Mouse (Mus musculus) frontal cortex, adult 2 months (tissue): ENCODE measurements around the gene Prdm12. TPM values are rescaled to one million over a fixed set of nuclear protein-coding genes. Genes with fewer than 3 reads are reported as not detected.
"Not testable (repeated sequence)": the region's sequence is repeated elsewhere in the genome, so short reads cannot be mapped to it uniquely, and the experiment has no call there.

ENCODE experiments used
- DNase-seq, 2 experiments: peaks; one replicate each; pipeline ENCODE4 v3.0.0; 2022; ENCODE audit warnings: low spot score in 1 of 2; ENCODE audit errors: extremely low spot score in 1 of 2
- polyA plus RNA-seq: library from polyadenylated mRNA; depleted of rRNA; stranded (reverse); fragments of >200 nt; gene quantifications from 2 replicates; pipeline ENCODE4 v1.2.3, GENCODE M21; 2012

Prdm12 gene
- polyA plus RNA-seq, 1 experiment, result 0.46 TPM

- DNase-seq, result no peak
Measured at GRCm38 (mm10) chr2:31640609-31641507, 1.0 kb downstream of the Prdm12 start.

- DNase-seq, result no peak
Measured at GRCm38 (mm10) chr2:31641508-31641830, 1.6 kb downstream of the Prdm12 start.

DNA sequence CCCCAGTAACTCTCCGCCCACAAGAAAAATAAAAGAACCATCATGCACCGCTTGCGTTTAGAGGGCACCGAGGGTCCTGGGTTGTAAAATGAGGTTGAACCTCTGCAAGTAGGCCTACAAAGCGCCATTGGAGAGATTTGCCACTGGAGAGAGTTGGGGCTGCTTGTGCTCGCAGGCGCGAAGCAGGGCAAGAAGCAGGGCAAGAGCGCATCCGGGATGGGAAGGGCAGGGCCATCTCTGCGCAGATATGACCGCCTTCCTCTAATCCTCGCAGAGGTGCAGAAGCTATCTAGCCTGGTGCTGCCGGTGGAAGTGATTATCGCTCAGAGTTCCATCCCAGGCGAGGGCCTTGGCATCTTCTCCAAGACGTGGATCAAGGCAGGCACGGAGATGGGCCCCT is 2.1 kb downstream of the Prdm12 start:
- no peak for DNase-seq

DNA sequence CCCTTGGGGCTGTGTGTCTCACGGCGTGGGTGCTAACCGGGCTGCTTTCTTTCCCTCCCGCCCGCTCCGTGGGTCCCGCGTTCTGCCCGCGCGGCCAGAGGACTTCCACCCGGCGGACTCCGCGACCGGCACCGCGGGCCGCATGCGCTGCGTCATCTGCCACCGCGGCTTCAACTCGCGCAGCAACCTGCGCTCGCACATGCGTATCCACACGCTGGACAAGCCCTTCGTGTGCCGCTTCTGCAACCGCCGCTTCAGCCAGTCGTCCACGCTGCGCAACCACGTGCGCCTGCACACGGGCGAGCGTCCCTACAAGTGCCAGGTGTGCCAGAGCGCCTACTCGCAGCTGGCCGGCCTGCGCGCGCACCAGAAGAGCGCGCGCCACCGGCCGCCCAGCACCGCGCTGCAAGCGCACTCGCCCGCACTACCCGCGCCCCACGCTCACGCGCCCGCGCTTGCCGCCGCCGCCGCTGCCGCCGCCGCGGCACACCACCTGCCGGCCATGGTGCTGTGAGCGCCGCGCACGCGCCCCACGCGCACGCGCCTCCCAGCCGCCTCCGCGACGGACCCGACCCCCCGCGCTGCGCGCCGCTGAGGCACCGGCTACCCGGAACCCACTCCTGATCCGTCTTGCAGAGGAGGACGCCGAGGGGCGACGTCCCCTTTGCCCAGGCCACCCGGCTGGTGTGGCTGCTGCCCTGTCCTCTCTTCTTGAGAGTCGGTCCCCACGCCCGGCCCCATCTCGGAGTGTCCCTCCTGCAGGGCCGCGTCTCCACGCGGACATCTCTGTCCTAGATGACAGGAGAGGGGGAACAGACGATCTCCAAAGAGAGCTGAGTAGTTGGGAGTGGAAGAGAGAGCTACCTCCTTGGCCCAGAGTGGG is 14.4 kb downstream of the Prdm12 start:
- peak; percentile 44 to 76 for DNase-seq

- peak in 1 of 2 experiments; percentile 84 for DNase-seq
Measured at GRCm38 (mm10) chr2:31654854-31655559, 15.2 kb downstream of the Prdm12 start.

DNA sequence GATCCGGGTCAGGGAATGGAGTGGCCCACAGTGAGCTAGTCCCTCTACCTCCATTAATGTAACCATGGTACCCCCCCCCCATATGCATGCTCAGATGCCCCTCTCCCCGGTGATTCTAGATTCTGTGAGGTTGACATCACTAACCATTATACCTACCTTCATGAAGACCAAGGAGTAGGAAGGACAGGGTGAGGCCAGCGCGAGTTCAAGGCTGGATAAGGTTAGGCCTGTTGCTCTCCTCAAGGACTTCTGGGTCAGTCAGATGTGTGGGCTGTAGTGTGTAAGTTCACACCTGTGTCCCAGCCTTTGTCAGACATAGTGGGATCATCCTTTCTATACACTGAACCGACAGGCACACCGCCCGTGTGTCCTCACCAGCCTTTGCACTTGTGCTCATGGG is 16.5 kb downstream of the Prdm12 start:
- no peak for DNase-seq

DNA sequence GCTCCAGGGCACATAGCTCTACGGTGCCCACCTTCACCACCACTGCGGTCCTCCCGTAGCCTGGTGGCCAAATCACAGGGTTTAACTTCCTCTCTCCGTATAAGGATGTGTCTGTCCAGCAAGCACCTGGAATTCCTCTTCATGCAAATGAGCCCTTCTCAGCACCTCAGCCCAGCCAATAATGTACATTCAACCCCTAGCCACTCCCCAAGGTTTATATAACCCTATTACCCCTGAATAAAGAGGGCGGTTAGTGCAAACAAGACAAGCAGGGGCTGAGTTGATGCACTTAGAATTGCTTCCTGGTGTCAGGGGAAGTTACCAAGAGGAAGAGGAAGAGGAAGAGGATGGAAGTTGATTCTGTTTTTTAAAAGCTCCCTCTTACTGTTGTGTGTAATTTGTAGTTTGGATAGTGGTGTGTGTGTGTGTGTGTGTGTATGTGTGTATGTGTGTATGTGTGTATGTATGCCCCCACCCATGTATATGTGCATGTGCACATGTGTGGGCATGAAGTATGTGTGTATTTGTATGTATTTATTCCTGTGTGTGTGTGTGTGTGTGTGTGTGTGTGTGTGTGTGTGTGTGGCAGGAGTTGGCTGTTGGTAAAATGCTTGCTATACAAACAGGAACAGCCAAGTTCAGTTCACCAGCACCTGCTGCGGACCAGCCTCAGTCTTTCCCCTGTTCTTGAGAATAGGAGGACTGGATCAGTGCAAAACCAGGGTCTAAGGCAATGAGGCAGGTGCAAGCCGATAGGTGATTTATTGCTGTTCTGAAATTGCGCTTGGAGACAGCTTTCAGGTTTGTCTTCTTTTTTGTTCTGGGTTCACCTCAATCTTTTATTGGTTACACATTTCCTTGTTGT is 23.3 kb downstream of the Prdm12 start:
- no peak for DNase-seq

DNA sequence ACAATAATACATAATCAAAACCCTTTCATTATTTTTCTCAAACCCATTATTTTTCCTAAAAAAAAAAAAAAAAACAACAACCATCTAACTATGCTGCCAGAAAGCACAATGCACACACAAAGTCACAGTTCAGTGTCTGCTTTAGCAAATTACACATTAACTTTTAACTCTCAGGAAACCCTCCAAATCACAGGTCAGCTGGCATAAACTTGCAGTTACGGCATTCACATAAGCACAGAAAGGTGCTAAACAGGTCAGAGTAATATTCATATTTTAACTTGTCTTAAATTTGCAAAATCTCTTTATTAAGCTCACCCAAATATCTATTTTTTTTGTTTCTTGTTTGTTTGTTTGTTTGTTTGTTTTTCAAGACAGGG is 24.0 kb downstream of the Prdm12 start:
- DNase-seq, result no peak

GRCm38 (mm10) chr2:31667332-31667731 is 27.5 kb downstream of the Prdm12 start:
- no peak for DNase-seq

DNA sequence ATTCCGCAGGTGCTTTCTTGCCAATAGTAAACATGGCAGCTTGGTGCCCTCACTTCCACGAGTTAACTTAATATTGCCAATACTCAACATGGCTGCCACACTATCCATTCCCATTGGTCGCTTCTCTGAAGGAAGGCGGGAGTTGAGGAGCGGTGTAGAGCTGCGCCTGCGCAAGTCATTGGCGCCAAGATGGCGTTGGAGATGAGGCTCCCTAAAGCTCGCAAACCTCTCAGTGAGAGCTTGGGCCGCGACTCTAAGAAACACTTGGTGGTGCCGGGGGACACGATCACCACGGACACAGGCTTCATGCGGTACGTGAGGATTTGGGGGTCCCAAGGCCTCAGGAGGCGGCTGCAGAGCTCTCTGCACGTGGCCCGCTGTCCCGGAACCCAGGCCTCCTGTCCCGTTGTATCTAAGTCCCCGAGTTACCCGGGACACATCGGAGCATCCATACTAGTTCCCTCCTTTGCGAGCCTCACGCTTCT is 30.8 kb downstream of the Prdm12 start, which contains the start of gene Exosc2:
Gene Exosc2 (plus strand): TSS at position 165 of the 485 bp plus-strand sequence.
- peak; percentile 92 to 95 for DNase-seq

GRCm38 (mm10) chr2:31678641-31679040 is 38.8 kb downstream of the Prdm12 start:
- DNase-seq, result no peak

- DNase-seq, result not testable (repeated sequence)
Measured at GRCm38 (mm10) chr2:31681051-31681707, 41.3 kb downstream of the Prdm12 start.

DNA sequence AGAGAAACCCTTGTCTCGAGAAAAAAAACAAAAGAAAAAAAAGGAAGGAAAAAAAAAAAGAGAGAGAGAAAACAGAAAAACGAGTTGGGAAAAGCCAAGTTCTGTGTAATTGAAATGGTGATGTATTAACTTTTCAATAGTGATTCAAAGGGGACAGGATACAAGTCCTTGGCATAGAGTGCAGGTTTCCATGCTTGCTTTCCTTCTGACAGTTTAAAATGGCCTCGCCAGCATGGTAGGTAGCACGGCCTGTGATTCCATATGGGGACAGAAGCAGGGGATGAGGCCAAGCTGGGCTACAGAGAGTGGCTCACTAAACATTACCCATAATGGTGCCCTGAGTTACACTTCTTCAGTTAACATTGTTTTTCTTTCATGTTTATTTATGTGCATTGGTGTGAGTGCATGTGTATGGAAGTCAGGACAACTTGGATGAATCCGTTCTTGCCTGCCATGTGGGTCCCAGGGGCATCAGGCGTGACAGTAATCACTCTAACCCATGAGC is 41.9 kb downstream of the Prdm12 start:
- no peak for DNase-seq

- DNase-seq, result peak in 1 of 2 experiments; percentile 75
Measured at GRCm38 (mm10) chr2:31683666-31684065, 43.8 kb downstream of the Prdm12 start.

DNA sequence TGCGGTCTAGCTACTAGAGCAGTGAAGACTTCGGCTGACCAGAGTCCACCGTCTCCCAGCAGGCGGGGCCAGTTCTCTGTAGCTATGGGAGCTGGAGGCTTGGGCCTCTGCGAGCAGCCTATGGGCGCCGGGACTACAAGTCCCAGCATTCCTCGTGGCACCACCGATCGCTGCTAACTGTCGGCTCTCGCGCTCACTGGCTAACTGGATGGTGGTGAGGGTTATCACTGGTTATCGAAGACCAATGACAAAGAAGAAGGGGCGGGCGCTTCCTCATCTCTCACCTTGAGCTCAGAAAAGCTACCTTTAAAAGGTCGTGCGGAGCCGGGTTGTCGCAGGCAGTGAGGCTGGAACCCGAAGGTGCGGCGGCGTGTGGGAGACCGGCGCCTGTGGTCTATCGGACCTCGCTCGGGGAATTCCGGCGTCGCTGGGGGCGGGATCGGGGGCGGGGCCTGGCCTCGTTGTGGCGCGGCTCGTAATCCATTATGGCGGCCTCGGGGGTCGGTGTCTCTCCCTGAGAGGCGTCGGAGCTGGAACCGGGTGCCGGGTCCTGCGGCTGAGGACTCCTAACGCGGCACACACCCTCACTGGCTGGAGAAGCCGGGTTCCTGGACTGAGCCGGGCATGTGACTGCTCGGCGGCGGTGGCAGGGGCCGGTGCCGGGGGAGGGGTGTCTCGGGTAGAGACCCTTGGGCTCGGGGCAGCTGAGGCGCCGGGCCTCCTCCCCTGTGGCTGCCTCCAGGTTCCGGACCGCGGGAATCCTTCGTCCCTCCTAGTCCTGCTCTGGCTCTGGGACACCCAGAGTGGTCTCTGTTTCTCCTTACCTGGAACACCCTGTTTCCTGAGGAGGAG is 48.5 kb downstream of the Prdm12 start, which contains the start of gene Abl1:
Gene Abl1 (plus strand): TSS at position 303 of the 852 bp plus-strand sequence.
- peak; percentile 97 for DNase-seq

GRCm38 (mm10) chr2:31689045-31689444 is 49.2 kb downstream of the Prdm12 start:
- no peak for DNase-seq

DNA sequence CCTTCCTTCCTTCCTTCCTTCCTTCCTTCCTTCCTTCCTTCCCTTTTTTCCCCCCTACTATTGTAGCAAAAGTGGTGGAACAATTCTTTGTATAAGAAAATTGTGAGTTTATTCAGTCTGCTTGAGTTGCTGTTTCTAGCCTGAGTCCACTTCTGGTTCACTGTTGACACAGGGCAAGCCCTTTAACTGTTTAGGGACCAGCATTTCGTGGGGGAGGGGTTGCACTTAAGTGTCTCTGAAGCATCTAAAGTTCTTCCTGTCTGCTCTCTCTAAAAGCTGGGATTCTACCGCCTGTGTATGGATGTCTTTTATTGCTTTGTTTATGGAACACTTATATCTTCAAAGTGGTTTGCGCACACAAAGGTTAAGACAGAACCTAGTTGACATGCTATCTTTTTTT is 50.2 kb downstream of the Prdm12 start:
- no peak for DNase-seq

DNA sequence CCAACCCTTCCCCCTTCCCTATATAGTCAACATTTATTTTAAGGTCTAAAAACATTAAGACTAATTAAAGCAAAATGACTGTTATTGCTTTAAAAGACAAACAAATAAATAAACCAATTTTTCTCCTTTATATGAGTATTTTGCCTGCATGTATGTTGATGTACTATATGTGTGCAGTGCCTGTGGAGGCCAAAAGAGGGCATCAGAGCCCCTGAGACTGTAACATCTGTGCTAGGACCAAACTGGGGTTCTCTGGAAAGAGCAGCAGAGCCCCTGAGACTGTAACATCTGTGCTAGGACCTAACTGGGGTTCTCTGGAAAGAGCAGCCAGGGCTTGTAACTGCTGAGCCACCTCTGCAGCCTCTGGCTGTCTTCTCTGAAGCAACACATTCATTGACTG is 58.4 kb downstream of the Prdm12 start:
- no peak for DNase-seq
